Mouse (Mus musculus) 3T3-L1 (cell line): ENCODE data around the gene Cdk5r1.

ENCODE experiments used
- DNase-seq: peaks from one replicate; pipeline ENCODE4 v3.0.0-alpha.2; 2015; ENCODE audit warnings: low read depth, low spot score

Cdk5r1 gene

DNA sequence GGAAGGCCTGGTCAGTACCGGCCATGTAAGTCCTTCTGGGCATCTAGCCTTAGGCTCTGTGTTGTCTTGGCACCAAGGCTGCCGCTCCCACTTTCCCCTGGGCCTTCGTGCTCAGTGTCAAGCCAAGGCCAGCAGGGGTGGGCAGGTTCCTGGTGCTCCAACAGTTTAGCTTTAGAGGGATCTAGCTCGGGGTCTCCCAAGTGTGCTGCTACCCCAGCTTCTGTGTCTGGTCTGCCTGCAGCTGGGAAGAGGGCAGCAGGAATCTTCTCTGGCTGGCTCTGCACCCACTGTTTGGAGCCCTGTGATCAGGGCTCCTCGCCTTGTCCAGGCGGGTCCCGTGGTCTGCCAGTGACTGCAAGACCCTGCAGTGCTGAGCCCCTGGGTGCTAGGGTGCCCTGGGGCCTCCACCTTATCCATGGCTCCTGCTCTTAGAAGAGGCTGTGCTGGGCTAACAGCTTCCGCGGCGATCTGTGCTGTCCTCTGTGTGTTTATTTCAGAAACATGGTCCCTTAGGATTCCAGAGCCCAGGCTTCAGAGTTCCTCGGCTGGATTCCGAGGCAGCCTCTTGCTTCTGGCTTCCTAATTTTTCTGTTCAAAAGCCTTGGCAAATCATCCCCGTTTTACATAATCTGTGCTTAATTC is 4.7 kb downstream of the Cdk5r1 start:
- DNase-seq = no peak

DNA sequence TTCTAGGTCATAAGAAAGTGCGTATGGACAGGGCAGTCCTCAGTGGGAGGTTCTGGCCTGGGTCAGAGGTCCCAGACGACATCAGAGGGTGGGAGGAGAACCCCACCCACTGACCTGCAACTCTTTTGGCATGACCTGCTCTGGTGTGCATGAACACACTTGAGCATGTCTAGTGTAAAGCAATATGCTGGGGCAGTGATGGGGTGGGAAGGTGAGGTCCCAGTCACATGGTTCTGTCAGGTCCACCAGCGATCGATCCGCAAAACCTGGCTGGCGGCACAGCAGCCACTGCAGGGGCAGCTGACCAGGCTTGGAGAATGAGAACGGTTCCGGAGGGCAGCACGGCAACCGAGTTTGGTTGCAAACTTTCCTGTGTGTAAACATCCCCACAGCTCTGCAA is 5.5 kb downstream of the Cdk5r1 start:
- no peak for DNase-seq

DNA sequence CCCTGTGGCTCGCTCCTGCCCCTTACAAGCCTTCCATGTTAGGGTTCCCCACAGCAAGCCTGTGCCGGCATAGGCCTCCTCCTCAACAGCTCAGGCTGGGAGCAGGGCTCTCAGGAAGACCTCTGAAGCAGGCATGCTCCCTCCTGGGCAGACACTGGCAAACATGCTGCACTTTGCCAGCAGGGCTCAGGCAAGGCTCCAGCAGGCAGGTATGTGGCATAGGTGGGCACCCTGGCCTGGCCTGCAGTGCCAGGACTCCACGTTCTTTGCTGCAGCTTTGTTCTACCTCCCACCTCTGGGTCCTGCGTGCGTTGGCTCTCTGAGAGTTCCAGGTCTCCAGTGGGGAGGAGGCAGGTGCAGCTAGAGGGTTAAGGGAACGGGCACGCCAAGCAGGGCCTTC is 6.1 kb downstream of the Cdk5r1 start:
- DNase-seq = no peak

DNA sequence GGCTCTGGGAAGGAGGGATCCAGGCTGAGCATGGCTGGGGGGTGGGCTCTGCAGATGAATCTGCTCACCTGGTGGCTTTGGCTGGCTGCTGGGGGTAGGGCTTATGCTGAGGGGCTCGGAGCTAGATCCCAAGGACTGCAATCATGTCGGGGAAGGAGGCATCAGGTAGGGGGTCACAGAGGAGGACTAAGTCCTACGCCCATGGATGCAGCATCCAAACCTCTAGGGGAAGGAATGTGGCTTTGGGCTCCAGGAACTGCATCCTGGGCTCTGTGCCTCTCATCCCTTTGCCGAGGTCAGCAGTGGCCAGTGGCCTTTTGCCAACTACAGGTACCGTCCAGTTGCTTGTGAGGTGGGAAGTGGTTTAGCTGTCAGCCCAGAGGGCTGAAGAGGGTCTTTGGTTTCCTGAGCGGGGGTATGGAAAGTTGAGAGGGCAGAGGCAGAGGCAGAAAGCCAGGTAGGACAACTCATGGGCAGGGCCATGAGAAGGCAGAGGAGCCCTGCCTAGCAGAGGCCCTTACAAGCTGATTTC is 6.8 kb downstream of the Cdk5r1 start:
- no peak for DNase-seq

DNA sequence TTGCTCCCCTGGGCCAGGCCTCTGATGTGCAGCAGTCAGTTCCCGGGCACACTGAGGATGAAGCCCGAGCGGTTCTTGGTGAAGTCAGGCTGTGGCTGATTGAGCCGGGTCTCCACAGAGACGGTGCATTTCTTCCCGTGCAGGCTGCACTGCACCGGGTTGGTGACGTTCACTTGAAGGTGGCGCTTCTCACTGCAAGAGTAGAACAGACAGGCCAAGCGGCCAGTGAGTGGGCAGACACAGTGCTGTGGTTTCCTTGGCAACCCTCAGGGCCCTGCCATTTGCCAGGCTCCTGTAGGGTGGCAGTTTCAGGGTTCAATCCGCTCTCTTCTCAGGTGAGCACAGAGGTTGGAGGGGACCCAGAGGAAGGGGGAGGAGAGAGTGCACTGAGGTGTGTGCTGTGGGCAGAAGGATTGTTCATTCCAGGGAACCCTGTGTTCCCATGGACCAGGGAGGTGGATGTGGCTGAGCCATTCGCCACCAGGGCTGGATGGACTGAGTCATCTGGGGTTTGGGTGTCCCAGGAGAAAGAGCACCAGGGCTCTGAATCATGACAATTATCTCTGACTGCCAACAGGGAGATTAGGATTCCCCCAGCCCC is 7.5 kb downstream of the Cdk5r1 start:
- DNase-seq = peak; percentile 81

DNA sequence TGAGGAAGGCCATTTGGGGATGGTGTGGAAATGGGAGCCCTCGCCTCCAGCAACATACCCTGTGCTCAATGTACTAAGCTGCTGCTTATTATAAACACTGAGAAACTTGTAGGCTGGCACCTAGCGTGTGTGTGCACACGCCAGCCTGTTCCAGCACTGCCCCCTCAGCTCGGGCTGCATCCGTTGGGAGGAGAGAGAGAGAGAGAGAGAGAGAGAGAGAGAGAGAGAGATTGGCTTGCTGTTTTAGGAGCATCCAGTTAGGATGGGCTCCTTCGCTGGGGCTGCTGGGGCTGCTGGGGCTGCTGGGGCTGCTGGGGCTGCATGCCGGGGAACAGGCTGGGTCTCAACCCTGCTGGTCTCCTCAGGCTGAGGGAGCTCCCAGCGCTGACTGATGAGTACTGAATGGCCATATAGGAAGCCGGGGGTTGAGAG is 8.3 kb downstream of the Cdk5r1 start:
- no peak for DNase-seq

DNA sequence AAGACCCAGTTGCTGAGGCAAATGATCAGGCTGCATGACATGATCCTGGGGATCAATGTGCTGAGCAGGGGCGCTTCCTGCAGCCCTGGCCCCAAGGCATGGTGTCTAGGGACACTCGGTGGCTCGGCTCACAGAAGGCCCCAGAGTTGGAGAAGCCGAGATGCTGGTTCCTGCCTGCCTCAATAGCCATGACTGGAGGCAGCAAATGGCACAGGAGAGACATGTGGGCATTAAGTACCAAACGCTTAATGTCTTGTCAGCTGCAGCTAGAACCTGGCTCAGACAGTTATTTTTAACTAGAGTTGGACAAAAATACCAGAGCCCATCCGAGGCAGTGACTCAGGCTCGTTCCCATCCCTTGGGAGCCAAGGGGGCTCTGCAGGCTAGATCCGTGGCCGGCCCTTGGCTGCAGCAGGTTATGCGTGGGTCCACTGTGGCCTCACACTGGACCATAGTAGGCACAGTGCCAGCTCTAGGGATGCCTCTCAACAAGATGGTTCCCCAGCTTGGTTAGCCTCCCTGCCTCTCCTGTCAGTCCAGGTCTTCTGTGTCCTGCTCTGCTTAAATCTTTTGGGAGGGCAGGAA is 8.9 kb downstream of the Cdk5r1 start:
- DNase-seq = peak; percentile 73

DNA sequence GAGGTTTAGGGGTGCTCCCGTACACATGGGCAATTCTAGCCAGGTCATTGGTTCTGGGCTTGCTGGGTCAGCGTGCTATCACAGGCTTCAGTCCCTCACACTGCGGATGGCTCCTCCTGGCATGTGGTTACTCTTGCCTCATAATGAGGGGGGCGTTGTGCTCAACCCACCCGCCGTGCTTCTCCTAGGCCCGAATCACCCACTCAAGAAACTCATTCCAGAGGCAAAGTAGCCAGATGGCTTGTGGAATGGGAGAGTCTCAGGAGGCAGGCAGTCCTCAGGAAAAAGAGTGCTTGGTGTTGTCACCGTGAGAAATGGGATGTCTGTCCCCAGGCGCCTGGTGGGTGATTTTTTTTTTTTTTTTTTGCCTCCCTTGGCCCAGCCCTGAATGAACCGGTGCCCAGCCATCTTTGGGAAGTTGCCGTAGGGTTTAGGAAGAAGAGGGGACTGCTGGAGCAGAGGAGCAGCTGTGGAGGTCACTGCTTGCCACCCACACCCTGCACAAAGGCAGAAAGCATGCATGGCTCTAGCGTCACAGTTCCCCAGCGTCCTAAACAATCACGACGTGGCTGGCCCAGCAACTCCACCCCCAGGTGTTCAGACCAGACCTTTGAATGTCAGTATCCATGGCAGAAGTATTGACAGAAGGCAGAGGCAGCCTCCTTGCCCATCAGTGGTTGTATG is 11.2 kb downstream of the Cdk5r1 start:
- DNase-seq = no peak

DNA sequence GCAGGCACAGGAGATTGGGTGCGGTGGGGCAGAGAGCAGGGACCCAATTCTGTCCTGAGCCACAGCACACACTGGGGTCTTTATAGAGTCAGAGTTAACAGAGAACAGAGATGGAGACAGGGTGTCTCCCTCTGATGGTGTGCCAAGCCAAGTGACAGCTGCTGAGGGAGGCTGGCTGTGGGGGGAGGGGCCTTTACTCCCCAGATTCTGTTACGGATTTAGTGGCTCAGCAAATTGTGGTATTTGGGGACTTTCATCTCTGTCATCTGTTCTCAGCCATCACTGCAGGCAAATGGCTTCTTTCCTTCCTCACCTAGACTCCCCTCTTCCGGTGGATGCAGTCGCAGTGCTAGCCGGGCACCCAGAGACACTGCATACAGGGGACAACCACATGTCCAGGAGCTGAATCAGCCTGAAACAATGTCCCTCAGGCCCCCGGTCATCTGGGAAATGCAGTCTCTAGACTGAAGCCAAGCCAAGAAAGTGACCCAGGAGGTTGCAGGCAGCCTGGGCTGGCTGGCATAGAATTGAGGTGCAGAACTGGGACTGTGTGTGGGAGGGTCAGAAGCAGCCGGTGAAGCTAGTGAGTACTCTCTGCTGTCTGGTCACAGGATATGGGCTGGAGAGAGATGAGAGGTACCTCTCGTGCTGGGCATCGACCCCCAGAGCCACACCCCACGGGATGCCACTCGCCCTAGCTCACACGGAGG is 12.5 kb downstream of the Cdk5r1 start:
- DNase-seq = peak; percentile 52

DNA sequence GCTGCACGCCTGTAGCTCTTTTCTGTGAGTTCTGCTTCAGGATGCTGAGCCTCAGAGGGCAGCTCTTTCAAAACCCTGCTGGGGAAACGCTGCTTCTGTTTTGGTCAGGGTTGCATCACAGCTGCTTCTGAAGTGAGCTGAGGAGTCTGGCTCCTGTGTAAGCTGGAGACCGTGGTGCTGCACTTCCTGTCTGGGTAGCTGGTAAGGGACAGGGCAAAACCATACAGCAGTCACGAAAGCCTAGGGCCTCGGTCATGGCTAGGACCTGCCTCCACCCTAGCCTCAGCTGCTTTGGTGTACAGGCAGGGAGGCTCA is 13.0 kb downstream of the Cdk5r1 start:
- DNase-seq = peak; percentile 63

DNA sequence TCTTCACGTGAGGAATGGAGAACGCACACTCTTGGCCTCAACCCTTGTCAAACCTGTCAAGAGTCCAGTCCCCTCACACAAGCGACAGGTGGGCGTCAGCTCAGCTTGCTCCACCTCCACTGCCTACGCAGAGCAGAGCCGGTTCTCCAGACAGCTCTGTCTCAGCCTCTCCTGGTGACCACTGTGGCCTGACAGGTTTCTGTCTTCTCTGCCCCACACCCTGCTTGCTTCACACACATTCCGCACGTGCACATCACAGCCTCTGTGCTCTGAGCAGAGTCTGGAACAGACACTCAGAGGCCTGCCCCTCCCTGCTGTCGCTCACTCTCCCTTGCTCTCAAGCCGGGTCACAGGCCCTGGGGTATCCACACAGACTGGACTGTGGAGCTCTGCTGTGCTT is 14.0 kb downstream of the Cdk5r1 start:
- no peak for DNase-seq

DNA sequence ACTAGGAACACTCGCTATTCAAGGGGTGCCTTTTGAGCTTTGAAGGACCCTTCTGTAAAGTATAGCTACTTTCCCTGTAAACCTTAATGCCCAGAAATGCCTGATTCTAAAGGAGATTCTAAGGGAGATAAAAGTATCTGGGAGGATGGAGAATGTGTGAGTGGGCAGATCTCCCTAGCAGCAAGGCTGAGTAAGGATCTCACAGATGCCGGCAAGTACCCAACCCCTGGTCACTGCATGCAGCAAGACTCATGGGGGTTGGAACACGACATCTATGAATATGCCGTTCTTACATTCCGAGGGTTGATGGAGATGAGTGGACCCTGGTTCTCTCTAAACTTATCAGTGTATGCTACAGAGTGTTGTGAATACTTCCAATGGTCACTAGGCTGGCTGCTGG is 16.4 kb downstream of the Cdk5r1 start:
- no peak for DNase-seq

DNA sequence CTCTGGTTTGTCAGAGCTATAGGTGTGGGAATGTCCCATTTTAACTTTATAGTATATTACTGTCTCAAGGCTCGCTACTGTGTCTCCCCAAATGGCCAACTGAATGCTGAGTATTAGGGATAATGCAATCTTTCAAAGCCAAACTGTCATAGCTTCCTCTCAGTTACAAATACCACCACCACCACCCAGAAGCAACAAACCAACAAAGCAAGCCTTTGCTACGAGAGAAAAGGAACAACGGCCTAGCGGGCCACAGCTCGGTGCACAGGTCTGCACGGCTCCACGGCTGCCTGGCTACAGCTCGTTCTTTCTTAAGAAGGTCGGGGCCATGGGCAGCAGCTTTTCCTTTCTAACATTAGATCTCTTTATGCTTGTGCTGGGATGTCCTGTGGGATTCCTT is 18.0 kb downstream of the Cdk5r1 start:
- DNase-seq = no peak

DNA sequence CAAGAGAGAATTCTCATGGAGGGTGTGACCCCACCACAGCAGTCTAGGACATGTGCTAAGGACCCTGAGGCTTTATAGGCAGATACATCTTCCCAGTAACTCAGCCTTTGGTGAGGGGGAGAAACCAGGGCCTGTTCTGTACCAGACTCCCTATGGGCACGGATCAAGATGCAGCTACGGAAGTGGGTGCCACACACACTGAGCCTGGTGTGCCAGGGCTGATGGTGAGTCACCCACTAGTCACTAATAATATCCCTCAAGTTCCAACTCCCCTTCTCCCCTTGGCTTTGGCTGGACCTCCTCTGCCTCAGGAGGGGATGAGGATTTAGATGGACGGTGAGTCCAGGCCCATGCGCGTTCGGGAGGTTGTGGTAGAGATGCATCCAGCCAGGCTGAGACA is 19.1 kb downstream of the Cdk5r1 start:
- DNase-seq = peak; percentile 44

DNA sequence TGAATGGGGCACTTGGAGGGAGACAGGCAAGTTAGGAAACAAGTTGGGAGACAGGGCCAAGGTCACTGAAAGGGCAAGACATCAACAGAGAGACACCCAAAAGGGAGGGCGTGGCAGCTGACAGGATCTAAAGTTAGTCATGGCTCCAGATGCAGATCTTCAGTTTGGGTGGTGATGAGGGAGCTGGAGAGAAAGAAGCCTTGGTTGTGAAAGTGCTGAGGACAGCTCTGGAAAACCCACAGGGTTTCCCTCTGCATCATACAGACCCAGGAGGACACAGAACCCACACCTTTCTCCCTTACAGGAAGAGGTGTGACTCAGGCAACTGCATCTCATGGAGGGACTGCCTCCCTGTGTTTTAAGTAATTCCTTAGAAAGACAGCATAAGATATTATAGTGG is 19.8 kb downstream of the Cdk5r1 start:
- peak; percentile 61 for DNase-seq

DNA sequence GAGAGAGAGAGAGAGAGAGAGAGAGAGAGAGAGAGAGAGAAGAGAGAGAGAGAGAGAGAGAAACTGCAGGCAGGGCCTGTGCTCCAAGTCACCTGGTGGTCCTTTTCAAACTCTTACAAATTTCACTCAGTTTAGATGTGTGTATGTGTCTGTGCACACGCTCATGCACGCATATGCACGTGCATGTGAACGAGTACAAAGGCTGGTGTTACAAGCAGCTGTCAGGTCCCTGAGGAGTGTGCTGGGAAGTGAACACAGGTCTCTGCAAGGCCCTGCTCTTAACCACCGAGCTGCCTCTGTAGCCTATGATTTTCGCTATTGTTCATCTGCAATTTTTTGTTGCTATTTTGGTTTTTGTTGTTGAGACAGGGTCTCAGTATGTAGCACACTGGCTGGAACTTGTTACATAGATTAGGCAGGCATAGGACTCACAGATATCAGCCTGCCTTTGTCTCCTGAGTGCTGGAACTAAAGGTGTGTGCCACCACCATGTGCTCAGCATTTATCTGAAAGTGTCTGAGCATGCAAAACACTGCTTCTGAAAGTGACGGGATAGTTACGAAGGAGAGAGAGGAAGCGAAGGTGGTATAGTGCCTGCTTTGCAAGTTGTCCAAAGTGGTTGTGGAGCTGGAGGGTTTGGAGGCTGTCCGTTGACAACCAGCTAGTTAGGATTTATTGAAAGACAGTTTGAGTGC is 20.5 kb downstream of the Cdk5r1 start:
- DNase-seq = no peak

DNA sequence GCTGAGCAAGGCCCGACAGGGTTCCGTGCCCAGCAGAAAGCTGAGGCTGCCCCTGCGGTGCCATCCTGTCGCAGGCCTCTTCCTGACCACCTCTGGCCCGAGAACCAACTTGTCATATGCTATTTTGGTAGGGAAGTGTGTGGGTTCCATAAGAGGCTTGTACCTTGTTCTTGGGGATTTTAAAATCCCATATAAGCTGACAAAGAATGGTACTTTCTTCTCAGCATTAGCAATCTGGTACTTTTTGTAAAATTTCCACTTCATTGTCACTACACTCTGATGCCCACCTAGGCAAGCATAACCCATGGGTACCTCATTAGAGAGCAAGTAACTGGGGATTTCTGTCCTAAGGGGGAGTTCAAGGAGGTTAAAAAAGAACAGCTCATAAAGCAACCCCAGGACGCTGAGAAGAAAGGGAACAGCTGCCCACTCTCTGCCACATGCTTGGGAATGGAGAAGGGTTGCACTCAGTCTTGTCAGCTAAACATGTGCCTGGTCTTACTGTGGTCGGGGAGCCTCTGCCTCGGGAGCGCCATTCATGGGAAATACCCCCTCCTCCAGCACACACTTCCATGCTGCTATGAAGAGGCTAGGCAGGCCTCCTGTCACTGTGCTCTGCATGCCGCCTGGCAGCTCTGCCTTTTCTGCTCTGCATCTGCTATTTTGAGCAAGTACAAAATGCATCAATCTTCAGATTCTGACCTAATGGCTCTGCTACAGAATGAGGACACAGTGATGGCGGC is 21.7 kb downstream of the Cdk5r1 start:
- no peak for DNase-seq

DNA sequence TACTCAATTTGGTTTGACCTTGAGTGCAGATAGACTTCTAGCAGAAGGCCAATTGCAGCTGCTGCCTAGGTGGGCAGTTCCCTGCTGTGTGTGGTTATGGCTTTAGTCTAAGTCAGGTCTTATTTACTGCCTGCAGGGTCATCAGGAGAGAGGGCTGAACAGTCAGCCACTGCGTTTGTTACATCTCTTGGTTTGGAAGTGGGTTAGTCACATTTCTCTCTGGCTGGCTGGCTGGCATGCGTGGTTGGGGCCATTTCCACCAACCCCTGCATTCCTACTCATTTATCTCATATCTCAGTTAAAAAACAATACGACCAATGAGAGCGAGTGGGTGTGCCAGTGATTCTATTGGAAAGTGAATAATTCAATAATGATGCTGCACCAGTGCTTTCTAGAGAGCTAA is 22.7 kb downstream of the Cdk5r1 start:
- DNase-seq = peak; percentile 71

DNA sequence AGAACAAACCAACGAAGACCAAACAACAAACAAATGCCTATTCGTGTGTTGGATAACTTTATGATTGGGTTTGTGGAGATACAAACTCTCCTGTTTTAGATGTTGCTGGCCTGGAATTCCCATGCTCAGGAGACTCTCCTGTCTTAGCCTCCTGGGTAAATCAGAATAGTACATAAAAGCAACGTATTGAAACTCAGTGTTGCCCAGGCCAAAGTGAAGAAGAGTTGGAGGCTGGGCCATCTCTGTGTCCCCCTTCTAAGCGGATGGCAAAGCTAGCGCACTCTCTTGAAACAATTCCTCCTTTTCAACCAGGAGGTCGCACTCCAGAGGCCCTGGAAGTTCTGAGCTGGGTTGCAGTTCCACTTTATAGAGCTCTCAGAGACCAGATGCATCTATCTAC is 26.5 kb downstream of the Cdk5r1 start:
- DNase-seq = no peak

DNA sequence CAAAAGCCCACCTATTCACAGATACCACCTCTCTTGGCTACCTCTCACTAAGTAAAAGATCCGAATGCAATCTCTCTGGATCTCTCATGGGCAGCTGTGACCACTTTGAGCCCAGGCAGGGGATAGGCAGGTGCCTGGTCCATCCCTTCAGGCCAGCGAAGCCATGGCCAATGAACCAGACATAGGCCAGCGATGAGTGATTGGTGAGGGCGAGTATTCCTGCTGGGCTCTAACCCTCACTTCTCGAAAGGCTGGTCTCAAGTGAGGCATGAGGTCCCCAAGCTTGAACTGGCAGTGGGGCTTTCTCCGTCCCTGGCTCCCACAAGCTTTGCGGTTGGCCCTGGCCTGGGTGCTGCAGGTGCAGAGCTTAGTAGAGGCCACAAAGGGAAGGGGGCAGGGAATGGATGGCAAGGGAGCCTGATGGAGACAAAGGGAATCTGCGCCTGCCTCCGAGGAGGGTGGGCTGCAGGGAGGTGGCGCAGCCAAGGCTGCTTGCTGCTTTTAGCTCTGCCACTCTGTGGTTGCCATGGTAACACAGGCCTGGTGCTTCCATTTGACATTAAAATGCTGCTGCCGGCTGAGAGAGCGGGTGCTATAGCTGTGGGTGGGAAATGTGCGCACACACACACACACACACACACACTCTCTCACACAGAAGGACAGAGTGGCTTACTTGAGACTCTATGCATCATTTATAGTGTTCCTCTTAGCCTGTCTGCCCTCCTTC is 27.1 kb downstream of the Cdk5r1 start:
- DNase-seq = no peak
